Mouse (Mus musculus) heart, embryonic 12.5 days (tissue): ENCODE data around the gene Celsr1. TPM values are rescaled to one million over a fixed set of nuclear protein-coding genes. Genes with fewer than 3 reads are reported as not detected.

Experiments
- ATAC-seq: fragments of 200-750 bp; cut with Nextera tagmentation; 2 replicates; pipeline ENCODE4 v1.8.0; 2017; ENCODE audit warnings: moderate TSS enrichment, moderate library complexity; ENCODE audit not compliant: insufficient number of reproducible peaks, low FRiP score
- H3K27ac ChIP-seq: fragments of 300-500 bp; sonication (generic); 2 replicates; pipeline ENCODE4 v1.5.1; 2016; ENCODE audit warnings: mild to moderate bottlenecking, moderate library complexity; ENCODE audit not compliant: poor library complexity, severe bottlenecking
- H3K27me3 ChIP-seq: fragments of 300-500 bp; sonication (generic); replicated peaks from 2 replicates; pipeline ENCODE4 v1.6.1; 2016; ENCODE audit warnings: mild to moderate bottlenecking, moderate library complexity
- H3K36me3 ChIP-seq: fragments of 300-500 bp; sonication (generic); 2 replicates; pipeline ENCODE4 v1.6.1; 2016; ENCODE audit warnings: mild to moderate bottlenecking, moderate library complexity
- H3K4me1 ChIP-seq: fragments of 300-500 bp; sonication (generic); replicated peaks from 2 replicates; pipeline ENCODE4 v1.6.1; 2016; ENCODE audit warnings: mild to moderate bottlenecking
- H3K4me2 ChIP-seq: fragments of 300-500 bp; sonication (generic); 2 replicates; pipeline ENCODE4 v1.6.1; 2016; ENCODE audit warnings: mild to moderate bottlenecking, moderate library complexity
- H3K4me3 ChIP-seq: fragments of 300-500 bp; sonication (generic); 2 replicates; pipeline ENCODE4 v1.5.1; 2016; ENCODE audit warnings: mild to moderate bottlenecking
- H3K9ac ChIP-seq: fragments of 300-500 bp; sonication (generic); 2 replicates; pipeline ENCODE4 v1.6.1; 2016; ENCODE audit warnings: mild to moderate bottlenecking, moderate library complexity
- H3K9me3 ChIP-seq: fragments of 300-500 bp; sonication (generic); replicated peaks from 2 replicates; pipeline ENCODE4 v1.6.1; 2016; ENCODE audit warnings: mild to moderate bottlenecking, moderate library complexity
- WGBS: fragments of 180-500 bp; shearing (Covaris S2); methylation state at CpG from one replicate; pipeline ENCODE4 v1.1.7; 2016; 5-methylcytosine and 5-hydroxymethylcytosine counted together
- polyA plus RNA-seq: library from polyadenylated mRNA; unstranded; fragments of >200 nt; fragmentation: Nextera tagmentation; extraction: Ambion mirVana; gene quantifications from 2 replicates; pipeline ENCODE4 v1.2.1, GENCODE M21; 2016

Celsr1 gene
- polyA plus RNA-seq, result 2.0 and 2.3 TPM in 2 replicates

DNA sequence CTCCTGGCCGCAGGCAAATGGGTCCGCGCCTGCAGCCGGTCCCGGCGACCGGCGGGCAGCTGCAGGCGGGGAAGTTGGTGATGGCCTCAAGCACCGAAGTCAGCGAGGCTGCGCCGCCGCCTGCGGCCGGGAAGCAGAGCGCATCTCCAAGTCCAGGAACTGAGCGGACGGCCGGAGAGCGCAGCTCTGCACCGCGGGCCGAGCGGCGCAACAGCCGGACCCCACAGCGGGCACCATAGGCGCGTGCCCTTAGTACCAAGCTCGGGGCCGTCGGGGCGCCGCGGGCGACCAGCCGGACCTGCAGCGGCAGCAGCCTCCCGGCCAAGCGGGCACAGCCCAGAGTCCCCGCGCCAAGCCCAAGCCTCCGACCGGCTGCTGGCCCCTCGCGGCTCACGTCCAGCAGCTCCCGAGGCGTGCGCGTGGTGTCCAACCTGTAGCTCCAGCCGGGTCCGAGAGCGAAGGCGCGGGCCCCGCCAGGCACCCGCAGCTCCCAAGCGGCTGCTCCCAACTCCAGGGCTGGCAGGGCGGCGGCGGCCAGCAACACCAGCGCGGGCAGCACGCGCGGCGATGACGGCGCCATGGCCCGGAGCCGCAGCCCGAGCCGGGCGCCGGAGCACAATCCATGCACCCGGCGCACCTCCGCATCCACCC lies at the start of gene Celsr1:
TSS of gene Celsr1 (minus strand) at position 587 of the 651 bp plus-strand sequence.
- Histone ChIP-seq H3K36me3 (peaks cover 15% of the 10 kb centered on the region), H3K27ac (no peak within 1 kb of the TSS), H3K4me1 (peaks cover 32% of the 10 kb centered on the region), H3K4me3 (peak within 1 kb of the TSS; percentile 61), H3K9me3 (peaks cover 11% of the 10 kb centered on the region), H3K9ac (peak within 1 kb of the TSS; percentile 75), H3K27me3 (peaks cover 36% of the 10 kb centered on the region), H3K4me2 (peak within 1 kb of the TSS; percentile 90)
- under 1% methylated on average over 78 of the region's 80 CpGs for WGBS
- peak; percentile 30 for ATAC-seq

DNA sequence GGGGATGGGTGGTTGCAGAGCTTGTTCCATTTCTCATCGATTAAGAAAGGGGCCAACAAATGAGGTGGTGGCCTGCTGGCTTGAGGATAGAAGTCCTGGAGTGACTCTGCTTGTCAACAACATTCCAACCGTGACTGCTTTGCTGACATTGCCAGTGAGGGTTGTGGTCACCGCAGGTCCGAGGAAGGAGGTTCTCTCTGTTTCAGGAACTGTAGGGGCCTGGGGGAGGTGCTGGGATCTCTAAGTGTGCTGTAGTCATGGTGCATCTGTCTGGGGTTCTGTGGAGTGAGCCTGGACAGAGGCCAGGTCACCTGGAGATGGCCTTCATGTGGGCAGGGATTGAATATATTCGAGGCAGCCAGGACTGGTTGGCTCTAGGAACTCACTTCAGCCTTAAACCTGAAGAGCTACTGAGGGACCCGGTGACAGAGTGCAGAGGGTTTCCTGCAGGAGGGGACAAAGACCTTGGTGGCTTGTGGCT lies 49.7 kb upstream of the Celsr1 start:
- no peaks in the 10 kb centered on the region for H3K36me3 ChIP-seq
- H3K4me3 ChIP-seq, result no peak overlapping the region
- no peak overlapping the region; the same call in 1 of the 2 replicates for H3K9ac ChIP-seq
- H3K4me1 ChIP-seq, result peaks cover 99% of the 10 kb centered on the region
- 0 out of 2 replicates have a peak, but pooled peaks have one; percentile 15 for ATAC-seq
- no peaks in the 10 kb centered on the region for H3K9me3 ChIP-seq
- H3K27ac ChIP-seq, result peak overlapping the region; percentile 87
- no peaks in the 10 kb centered on the region for H3K27me3 ChIP-seq
- WGBS, result 10% methylated on average over 6 of the region's 6 CpGs
- peak overlapping the region; percentile 27; the same call in 1 of the 2 replicates for H3K4me2 ChIP-seq

DNA sequence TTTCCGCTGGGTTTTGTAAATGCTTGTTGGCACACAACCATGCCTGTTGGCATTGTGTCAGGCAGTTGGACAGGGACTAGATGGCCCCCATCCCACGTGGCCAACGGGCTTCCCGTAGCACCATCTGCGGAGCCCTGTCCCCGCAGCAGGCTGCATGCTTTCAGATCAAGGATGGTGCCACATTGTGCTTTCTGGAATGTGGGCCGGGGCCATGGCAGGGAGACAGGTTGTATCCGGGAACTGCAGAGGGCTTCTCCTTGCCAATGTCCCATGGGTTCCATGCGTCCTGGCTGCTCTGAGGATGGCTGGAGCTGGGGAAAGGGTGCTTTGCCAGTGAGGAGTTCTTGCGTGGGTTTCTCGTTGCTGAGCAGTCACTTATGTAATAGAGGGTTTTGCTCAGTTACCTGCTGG lies 49.0 kb upstream of the Celsr1 start:
- peak overlapping the region; percentile 27; the same call in 1 of the 2 replicates for H3K4me2 ChIP-seq
- H3K4me1 ChIP-seq, result peaks cover 99% of the 10 kb centered on the region
- H3K36me3 ChIP-seq, result no peaks in the 10 kb centered on the region
- H3K9ac ChIP-seq, result no peak overlapping the region
- H3K27me3 ChIP-seq, result no peaks in the 10 kb centered on the region
- no peaks in the 10 kb centered on the region for H3K9me3 ChIP-seq
- no peak overlapping the region for H3K4me3 ChIP-seq
- no peak for ATAC-seq
- peak overlapping the region; percentile 87 for H3K27ac ChIP-seq
- 76% methylated on average over 11 of the region's 11 CpGs for WGBS

DNA sequence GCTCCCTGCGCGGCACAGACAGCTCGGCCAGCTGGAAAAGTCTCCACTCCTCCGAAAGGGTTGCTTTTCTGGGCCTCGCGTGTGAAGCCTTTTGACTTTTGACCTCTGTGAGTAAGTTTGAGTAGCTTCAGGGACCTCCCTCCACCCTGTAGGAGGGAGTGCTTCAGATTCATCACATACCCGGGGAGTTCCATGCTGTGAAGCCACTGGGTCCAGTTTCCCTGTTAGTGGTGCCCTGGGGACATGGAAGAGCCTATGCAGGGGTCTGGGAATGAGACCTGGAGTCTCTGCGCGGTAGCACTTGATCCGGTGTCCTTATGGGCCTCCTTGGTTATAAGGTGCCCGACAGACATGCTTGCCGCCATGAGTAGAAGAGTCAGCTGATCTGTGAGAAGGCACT lies 48.1 kb upstream of the Celsr1 start:
- no peak for ATAC-seq

DNA sequence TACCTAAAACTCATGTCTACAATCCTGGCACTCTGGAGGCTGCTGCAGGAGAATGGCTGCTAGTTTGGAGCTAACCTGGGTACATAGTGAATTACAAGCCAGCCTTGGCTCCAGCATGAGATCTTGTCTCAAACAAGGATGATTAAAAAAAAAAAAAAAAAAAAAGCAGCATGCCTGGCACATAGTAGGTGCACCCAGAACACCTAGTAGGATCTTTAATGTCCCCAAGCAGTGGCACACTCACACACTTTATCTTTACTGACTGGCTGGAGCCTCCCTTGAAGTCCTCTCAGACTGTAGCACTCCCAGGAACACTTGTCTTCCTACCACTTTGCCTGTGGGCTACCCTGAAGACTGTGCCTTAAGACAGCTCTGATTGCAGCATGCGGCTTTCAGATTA lies 46.8 kb upstream of the Celsr1 start:
- Histone ChIP-seq H3K27me3 (no peaks in the 10 kb centered on the region), H3K36me3 (no peaks in the 10 kb centered on the region), H3K9me3 (no peaks in the 10 kb centered on the region), H3K4me3 (no peak overlapping the region), H3K27ac (no peak overlapping the region), H3K9ac (no peak overlapping the region), H3K4me2 (no peak overlapping the region), H3K4me1 (peaks cover 95% of the 10 kb centered on the region)
- ATAC-seq, result no peak
- 89% methylated on average over 1 of the region's 1 CpGs for WGBS

More for the DNA sequence above, 48.1 kb upstream of the Celsr1 start:
- Histone ChIP-seq H3K9me3 (no peaks in the 10 kb centered on the region), H3K4me2 (no peak overlapping the region), H3K9ac (no peak overlapping the region), H3K4me3 (no peak overlapping the region), H3K27me3 (no peaks in the 10 kb centered on the region), H3K36me3 (no peaks in the 10 kb centered on the region), H3K4me1 (peaks cover 95% of the 10 kb centered on the region), H3K27ac (no peak overlapping the region)
- WGBS, result 69% methylated on average over 12 of the region's 12 CpGs

DNA sequence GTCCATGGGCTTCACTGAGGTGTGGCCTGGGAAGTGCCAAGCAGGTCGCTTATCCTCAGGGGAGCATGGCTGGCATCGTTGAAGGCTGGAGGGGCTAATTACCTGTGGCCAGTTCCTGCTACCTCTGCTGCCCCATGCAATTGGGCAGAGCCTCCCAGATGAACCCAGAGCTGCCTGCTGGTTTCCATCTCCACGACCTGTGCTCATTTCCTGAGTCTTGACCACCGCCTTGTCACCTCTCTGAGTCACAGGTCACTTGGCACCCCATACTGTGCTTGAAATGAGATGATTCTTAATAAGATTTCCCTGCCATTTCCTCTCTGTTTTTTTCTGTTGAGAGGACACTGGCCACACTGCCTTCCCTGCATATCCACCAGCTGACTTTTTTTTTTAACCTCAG lies 46.3 kb upstream of the Celsr1 start:
- 67% methylated on average over 4 of the region's 4 CpGs for WGBS
- no peak overlapping the region for H3K9ac ChIP-seq

DNA sequence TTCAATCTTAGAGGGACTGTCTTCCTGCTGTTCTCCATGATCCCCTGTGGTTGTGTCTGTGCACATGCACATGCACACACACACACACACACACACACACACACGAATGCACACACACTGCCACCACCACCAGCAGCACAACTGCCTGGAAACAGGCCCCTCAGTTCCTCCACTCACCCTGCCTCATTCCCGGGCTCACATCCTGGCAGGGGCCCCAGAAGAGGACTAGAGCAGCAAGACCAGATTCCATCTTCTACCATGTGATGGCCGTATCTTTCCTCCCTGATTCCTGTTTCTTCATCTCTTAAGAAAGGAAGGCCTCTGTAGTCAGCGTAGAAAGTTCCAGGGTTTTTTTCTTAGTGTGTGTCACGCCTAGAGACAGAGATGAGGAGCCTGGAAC lies 45.9 kb upstream of the Celsr1 start:
- Histone ChIP-seq H3K9me3 (no peaks in the 10 kb centered on the region), H3K4me3 (no peak overlapping the region), H3K9ac (no peak overlapping the region), H3K27ac (peak overlapping the region; percentile 33), H3K4me2 (0 out of 2 replicates have a peak overlapping the region, but pooled peaks have one; percentile 1), H3K27me3 (no peaks in the 10 kb centered on the region), H3K36me3 (no peaks in the 10 kb centered on the region), H3K4me1 (peaks cover 89% of the 10 kb centered on the region)
- 61% methylated on average over 5 of the region's 5 CpGs for WGBS
- ATAC-seq, result no peak

More for the DNA sequence above, 46.3 kb upstream of the Celsr1 start:
- Histone ChIP-seq H3K36me3 (no peaks in the 10 kb centered on the region), H3K4me1 (peaks cover 91% of the 10 kb centered on the region), H3K4me3 (no peak overlapping the region), H3K27ac (peak overlapping the region; percentile 33), H3K9me3 (no peaks in the 10 kb centered on the region), H3K4me2 (no peak overlapping the region), H3K27me3 (no peaks in the 10 kb centered on the region)
- ATAC-seq, result no peak

DNA sequence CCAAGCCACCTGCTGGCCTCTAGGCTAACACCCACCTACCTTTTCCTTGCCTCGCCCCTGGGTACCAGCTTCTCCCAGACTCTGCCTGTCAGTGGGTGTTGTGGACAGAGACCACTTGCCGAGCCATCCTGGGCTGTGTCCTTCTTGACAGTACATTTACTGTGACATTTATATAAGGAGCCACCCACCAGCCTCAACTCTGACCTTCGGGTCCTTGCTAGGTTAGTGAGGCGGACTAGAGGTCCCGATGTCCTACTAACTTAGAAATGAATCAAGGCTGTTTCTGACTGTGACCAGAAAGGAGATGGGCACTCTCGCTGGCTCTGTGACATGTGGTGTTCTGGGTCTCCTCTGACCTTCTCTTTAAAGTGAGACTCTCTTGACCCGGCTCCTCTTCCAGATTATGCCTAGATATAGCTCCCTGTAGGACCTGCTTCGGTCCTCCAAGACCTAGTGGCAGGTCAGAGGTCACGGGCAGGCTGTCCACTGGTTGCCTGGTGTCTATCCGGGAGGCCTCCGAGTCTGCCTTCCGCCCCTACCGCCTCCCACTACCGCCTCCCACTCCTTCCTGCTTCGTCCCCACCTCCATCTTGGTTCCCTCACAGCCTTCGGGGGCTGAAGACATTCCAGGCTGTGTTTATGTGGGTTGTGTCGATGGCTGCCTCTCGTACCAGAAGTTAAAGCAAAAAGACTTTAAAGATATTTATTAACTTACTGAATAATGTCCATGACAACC lies 45.1 kb upstream of the Celsr1 start:
- H3K4me1 ChIP-seq, result peaks cover 85% of the 10 kb centered on the region
- WGBS, result 53% methylated on average over 18 of the region's 18 CpGs
- no peaks in the 10 kb centered on the region for H3K9me3 ChIP-seq
- H3K36me3 ChIP-seq, result no peaks in the 10 kb centered on the region
- peak overlapping the region; percentile 33; the same call in 1 of the 2 replicates for H3K27ac ChIP-seq
- ATAC-seq, result no peak; the same call in 1 of the 2 replicates
- H3K4me2 ChIP-seq, result 0 out of 2 replicates have a peak overlapping the region, but pooled peaks have one; percentile 1
- H3K4me3 ChIP-seq, result no peak overlapping the region
- no peak overlapping the region for H3K9ac ChIP-seq
- no peaks in the 10 kb centered on the region for H3K27me3 ChIP-seq

DNA sequence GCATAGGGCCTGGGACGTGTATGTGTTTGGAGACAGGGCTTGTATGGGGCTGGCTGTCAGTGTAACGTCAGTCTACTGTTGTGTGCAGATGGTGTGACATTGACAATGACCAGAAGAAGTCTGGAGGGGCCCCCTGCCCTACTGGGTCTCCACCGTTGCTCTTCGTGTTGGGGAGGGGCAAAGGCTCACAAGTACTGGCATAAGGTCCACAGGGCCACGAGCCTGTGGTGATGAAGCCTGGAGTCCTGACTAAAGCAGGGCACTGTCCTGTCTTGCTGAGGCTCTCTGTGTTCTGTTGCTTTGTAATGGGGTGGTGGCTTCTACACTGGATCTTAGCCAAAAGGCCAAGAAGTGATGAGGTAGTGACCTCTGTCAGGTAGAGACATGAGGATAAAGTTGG lies 44.4 kb upstream of the Celsr1 start:
- ATAC-seq, result no peak
- no peak overlapping the region for H3K4me3 ChIP-seq
- H3K27ac ChIP-seq, result no peak overlapping the region
- H3K27me3 ChIP-seq, result no peaks in the 10 kb centered on the region
- H3K36me3 ChIP-seq, result no peaks in the 10 kb centered on the region
- WGBS, result 34% methylated on average over 5 of the region's 5 CpGs
- H3K4me1 ChIP-seq, result peaks cover 84% of the 10 kb centered on the region
- no peak overlapping the region for H3K9ac ChIP-seq
- no peaks in the 10 kb centered on the region for H3K9me3 ChIP-seq
- H3K4me2 ChIP-seq, result no peak overlapping the region

DNA sequence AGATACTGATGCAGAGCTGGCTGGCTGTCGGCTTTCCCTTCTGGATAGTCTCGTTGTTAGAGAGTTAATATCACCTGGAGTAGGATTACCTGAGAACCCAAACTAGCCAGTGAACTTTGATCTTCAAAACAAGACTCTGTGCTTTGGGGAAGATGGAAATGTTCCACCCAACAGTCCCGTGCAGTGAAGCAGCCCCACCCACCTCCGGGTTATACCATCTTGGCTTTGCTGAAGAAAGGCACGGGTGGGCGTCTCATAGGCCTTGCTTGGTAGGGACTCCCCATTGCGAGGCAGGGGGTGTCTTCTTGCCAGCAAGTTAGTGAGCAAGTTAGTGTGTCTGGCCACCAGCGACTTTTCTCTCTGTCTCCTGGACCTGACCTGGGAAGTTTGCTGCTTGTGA lies 42.8 kb upstream of the Celsr1 start:
- H3K36me3 ChIP-seq, result no peaks in the 10 kb centered on the region
- H3K4me2 ChIP-seq, result no peak overlapping the region
- no peak overlapping the region for H3K27ac ChIP-seq
- ATAC-seq, result no peak
- H3K4me1 ChIP-seq, result peaks cover 69% of the 10 kb centered on the region
- no peak overlapping the region for H3K9ac ChIP-seq
- H3K4me3 ChIP-seq, result no peak overlapping the region
- WGBS, result 76% methylated on average over 8 of the region's 8 CpGs
- no peaks in the 10 kb centered on the region for H3K27me3 ChIP-seq
- no peaks in the 10 kb centered on the region for H3K9me3 ChIP-seq

DNA sequence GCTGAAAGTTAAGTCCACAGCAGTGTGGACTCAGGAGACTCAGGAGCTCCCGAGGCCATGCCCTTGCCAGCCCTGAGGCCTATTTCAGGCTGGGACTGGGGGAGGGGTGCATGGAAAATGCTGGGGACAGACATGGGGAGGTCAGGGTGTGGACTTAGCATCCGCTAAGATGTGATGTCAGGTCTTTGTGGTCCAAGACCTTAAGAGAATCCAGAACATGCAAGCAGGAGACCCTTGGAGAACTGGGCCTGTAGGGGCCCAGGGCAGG lies 42.4 kb upstream of the Celsr1 start:
- whole genome bisulfite sequencing, result 62% methylated on average over 2 of the region's 2 CpGs
- Histone ChIP-seq H3K27me3 (no peaks in the 10 kb centered on the region), H3K4me3 (no peak overlapping the region), H3K9me3 (no peaks in the 10 kb centered on the region), H3K27ac (no peak overlapping the region), H3K4me1 (peaks cover 69% of the 10 kb centered on the region), H3K4me2 (no peak overlapping the region), H3K36me3 (no peaks in the 10 kb centered on the region), H3K9ac (no peak overlapping the region; the same call in 1 of the 2 replicates)
- no peak for ATAC-seq
